Mouse (Mus musculus) cerebellum, postnatal 4 days (tissue): ENCODE measurements at regions not wholly inside any gene's neighbourhood (a gene's known extent, or its start where the extent isn't known, plus 50 kb on each side); places are given as distances from the start of the nearest gene placed in this dataset.

Experiments used
- DNase-seq, 2 experiments: peaks; one replicate each; pipeline ENCODE4 v3.0.0; 2022; ENCODE audit warnings: low spot score in 2 of 2, mixed read lengths in 1 of 2

GRCm38 (mm10) chr14:46300546-46300945 is 78.7 kb upstream of the Gm15217 start:
- no peak for DNase-seq

GRCm38 (mm10) chr14:46302601-46303000 is 76.6 kb upstream of the Gm15217 start:
- no peak for DNase-seq

- DNase-seq: no peak
Observed at GRCm38 (mm10) chr14:46305267-46305666, 73.9 kb upstream of the Gm15217 start.

GRCm38 (mm10) chr14:46313064-46313463 is 66.2 kb upstream of the Gm15217 start:
- DNase-seq: no peak

- no peak for DNase-seq
Observed at GRCm38 (mm10) chr14:46316521-46316920, 62.7 kb upstream of the Gm15217 start.

- no peak for DNase-seq
Observed at GRCm38 (mm10) chr14:46317406-46318045, 61.7 kb upstream of the Gm15217 start.

GRCm38 (mm10) chr14:46328064-46328463 is 51.1 kb upstream of the Gm15217 start:
- DNase-seq: no peak
